Mouse (Mus musculus) bone marrow macrophage, adult 2 months (primary cell): ENCODE measurements around the gene Ppp1r21.

ENCODE experiments used
- CTCF ChIP-seq: IDR thresholded peaks from 2 replicates; pipeline ENCODE4 v1.5.1; 2012; ENCODE audit warnings: low read depth, mild to moderate bottlenecking, low read length, moderate library complexity
- POLR2A ChIP-seq: IDR thresholded peaks from 2 replicates; pipeline ENCODE4 v1.6.1; 2012; ENCODE audit warnings: mild to moderate bottlenecking, low read depth, low read length, borderline replicate concordance

GRCm38 (mm10) chr17:88628676-88629380 lies 98.9 kb downstream of the Ppp1r21 start:
- TF ChIP-seq CTCF (no peak), POLR2A (no peak)
